Mouse (Mus musculus) forebrain, embryonic 13.5 days (tissue): ENCODE results near the gene Vrtn. TPM values are rescaled to one million over a fixed set of nuclear protein-coding genes. Genes with fewer than 3 reads are reported as not detected.

ENCODE experiments used
- ATAC-seq: fragments of 200-750 bp; cut with Nextera tagmentation; 2 replicates; pipeline ENCODE4 v1.8.0; 2017
- H3K27ac ChIP-seq: fragments of 300-500 bp; sonication (generic); 2 replicates; pipeline ENCODE4 v1.5.1; 2015; ENCODE audit warnings: inconsistent platforms, mild to moderate bottlenecking, moderate library complexity
- H3K27me3 ChIP-seq: fragments of 300-500 bp; sonication (generic); 2 replicates; pipeline ENCODE4 v1.6.1; 2015; ENCODE audit warnings: mild to moderate bottlenecking, inconsistent platforms
- H3K36me3 ChIP-seq: fragments of 300-500 bp; sonication (generic); 2 replicates; pipeline ENCODE4 v1.6.1; 2015; ENCODE audit warnings: mild to moderate bottlenecking, inconsistent platforms; ENCODE audit not compliant: poor library complexity, severe bottlenecking
- H3K4me1 ChIP-seq: fragments of 300-500 bp; sonication (generic); 2 replicates; pipeline ENCODE4 v1.6.1; 2015; ENCODE audit warnings: inconsistent platforms
- H3K4me2 ChIP-seq: fragments of 300-500 bp; sonication (generic); 2 replicates; pipeline ENCODE4 v1.6.1; 2015; ENCODE audit warnings: inconsistent platforms, mild to moderate bottlenecking, moderate library complexity
- H3K4me3 ChIP-seq: fragments of 300-500 bp; sonication (generic); 2 replicates; pipeline ENCODE4 v1.5.1; 2015; ENCODE audit warnings: mild to moderate bottlenecking, inconsistent platforms
- H3K9ac ChIP-seq: fragments of 300-500 bp; sonication (generic); 2 replicates; pipeline ENCODE4 v1.6.1; 2015; ENCODE audit warnings: mild to moderate bottlenecking, inconsistent platforms
- H3K9me3 ChIP-seq: fragments of 300-500 bp; sonication (generic); replicated peaks from 2 replicates; pipeline ENCODE4 v1.6.1; 2016; ENCODE audit warnings: inconsistent platforms
- WGBS: fragments of 180-500 bp; shearing (Covaris S2); methylation state at CpG from one replicate; pipeline ENCODE4 v1.1.7; 2015; 5-methylcytosine and 5-hydroxymethylcytosine counted together
- polyA plus RNA-seq: library from polyadenylated mRNA; unstranded; fragments of >200 nt; fragmentation: Nextera tagmentation; extraction: Ambion mirVana; gene quantifications from 2 replicates; pipeline ENCODE4 v1.2.1, GENCODE M21; 2015

Gene Vrtn
- polyA plus RNA-seq, 1 experiment from 2014 or later = not detected

DNA sequence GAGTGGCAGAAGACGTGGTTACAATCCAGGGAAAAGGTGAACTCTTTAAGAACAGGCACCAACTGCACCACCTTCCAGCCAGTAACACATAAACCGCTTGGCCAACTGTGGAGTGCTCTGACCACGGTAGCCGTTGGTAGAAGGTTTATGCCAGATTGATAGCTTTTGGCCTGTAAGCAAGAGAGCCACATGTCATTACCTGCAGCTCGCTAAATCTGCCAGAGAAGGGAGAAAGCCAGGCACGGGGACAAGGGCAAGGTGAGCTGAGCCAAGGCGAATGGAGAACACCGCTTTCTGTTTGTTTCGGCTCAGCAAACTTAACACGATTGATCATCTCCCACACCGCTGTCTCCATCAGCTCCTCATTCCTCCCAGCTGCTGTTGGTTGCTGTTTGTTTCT is 48.2 kb downstream of the Vrtn start:
- no peaks in the 10 kb centered on the region for H3K27me3 ChIP-seq
- H3K4me3 ChIP-seq = no peak overlapping the region
- no peak overlapping the region for H3K4me2 ChIP-seq
- no peaks in the 10 kb centered on the region for H3K9me3 ChIP-seq
- no peak for ATAC-seq
- 91% methylated on average over 11 of the region's 11 CpGs for WGBS
- H3K4me1 ChIP-seq = no peaks in the 10 kb centered on the region
- H3K36me3 ChIP-seq = no peaks in the 10 kb centered on the region
- H3K9ac ChIP-seq = no peak overlapping the region
- no peak overlapping the region for H3K27ac ChIP-seq

DNA sequence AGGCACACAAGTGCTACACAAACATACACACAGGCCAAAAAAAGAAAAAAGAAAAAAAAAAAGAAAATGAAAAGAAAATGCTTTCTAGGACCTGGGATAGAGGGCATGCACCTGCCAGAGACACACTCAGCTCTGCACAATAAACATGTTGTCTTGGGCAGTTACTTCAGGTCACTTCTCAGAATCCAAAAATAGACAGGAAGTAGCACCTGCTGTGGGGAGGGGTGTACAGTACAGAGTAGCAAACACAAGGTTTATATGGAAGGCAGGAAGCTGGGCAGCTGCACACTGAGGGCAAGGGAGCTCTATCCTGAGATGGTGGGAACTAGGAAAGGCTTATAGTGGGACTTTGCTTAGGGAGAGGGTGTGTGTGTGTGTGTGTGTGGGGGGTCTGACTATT is 50.5 kb downstream of the Vrtn start:
- no peaks in the 10 kb centered on the region for H3K4me1 ChIP-seq
- H3K27me3 ChIP-seq = peaks cover under 1% of the 10 kb centered on the region; the same call in 1 of the 2 replicates
- no peak overlapping the region for H3K4me2 ChIP-seq
- H3K27ac ChIP-seq = no peak overlapping the region
- no peaks in the 10 kb centered on the region for H3K9me3 ChIP-seq
- H3K9ac ChIP-seq = no peak overlapping the region
- ATAC-seq = no peak
- no peak overlapping the region for H3K4me3 ChIP-seq
- H3K36me3 ChIP-seq = no peaks in the 10 kb centered on the region

- Histone ChIP-seq H3K4me3 (no peak overlapping the region), H3K36me3 (no peaks in the 10 kb centered on the region)
- 90% methylated on average over 6 of the region's 6 CpGs for WGBS
These were observed 51.3 kb downstream of the Vrtn start for GRCm38 (mm10) chr12:84692141-84692540.

GRCm38 (mm10) chr12:84698319-84699081 is 57.7 kb downstream of the Vrtn start, which contains the start of gene Syndig1l:
Gene Syndig1l, minus strand, starts transcription at chr12:84698831.
- Histone ChIP-seq H3K27ac (no peak within 1 kb of the TSS), H3K27me3 (peaks cover 65% of the 10 kb centered on the region)
- WGBS = under 1% methylated on average over 50 of the region's 79 CpGs

More at GRCm38 (mm10) chr12:84692141-84692540, 51.3 kb downstream of the Vrtn start:
- H3K9me3 ChIP-seq = no peaks in the 10 kb centered on the region
- no peak overlapping the region for H3K9ac ChIP-seq
- ATAC-seq = no peak
- peaks cover 8% of the 10 kb centered on the region for H3K27me3 ChIP-seq
- H3K4me1 ChIP-seq = no peaks in the 10 kb centered on the region
- no peak overlapping the region for H3K27ac ChIP-seq
- no peak overlapping the region for H3K4me2 ChIP-seq

More at GRCm38 (mm10) chr12:84698319-84699081, 57.7 kb downstream of the Vrtn start, which contains the start of gene Syndig1l:
- H3K9me3 ChIP-seq = no peaks in the 10 kb centered on the region
- peak; percentile 86 for ATAC-seq
- no peaks in the 10 kb centered on the region for H3K36me3 ChIP-seq
- peak within 1 kb of the TSS; percentile 83 for H3K4me2 ChIP-seq
- H3K9ac ChIP-seq = peak within 1 kb of the TSS; percentile 62
- H3K4me1 ChIP-seq = peaks cover 11% of the 10 kb centered on the region; the same call in 1 of the 2 replicates
- H3K4me3 ChIP-seq = peak within 1 kb of the TSS; percentile 58

Other genes with a start within 250 kb of the Vrtn start
- 8.8 and 9.9 TPM in 2 replicates for gene Entpd5, start 232.0 kb upstream of the Vrtn start, polyA plus RNA-seq
- 2.4 and 2.6 TPM in 2 replicates for gene Bbof1, start 231.9 kb upstream of the Vrtn start, polyA plus RNA-seq
- gene Rnf113a2, start 223.8 kb upstream of the Vrtn start, polyA plus RNA-seq = 29.3 and 29.9 TPM in 2 replicates
- 26.2 and 26.9 TPM in 2 replicates for gene Aldh6a1, start 190.0 kb upstream of the Vrtn start, polyA plus RNA-seq
- 42.5 and 46.2 TPM in 2 replicates for gene Lin52, start 189.6 kb upstream of the Vrtn start, polyA plus RNA-seq
- gene Vsx2, start 71.3 kb upstream of the Vrtn start, polyA plus RNA-seq = not detected in 2 replicates
- gene Abcd4, start 23.6 kb upstream of the Vrtn start, polyA plus RNA-seq = 13.9 and 14.7 TPM in 2 replicates
- 0.72 and 1.4 TPM in 2 replicates for gene Syndig1l, start 57.8 kb downstream of the Vrtn start, polyA plus RNA-seq
- gene Npc2, start 132.1 kb downstream of the Vrtn start, polyA plus RNA-seq = 85.8 and 89.8 TPM in 2 replicates
- 168 and 171 TPM in 2 replicates for gene Isca2, start 132.2 kb downstream of the Vrtn start, polyA plus RNA-seq
- 0.13 TPM in 1 of 2 replicates, not detected in the other for gene Ltbp2, start 235.5 kb downstream of the Vrtn start, polyA plus RNA-seq